Mouse (Mus musculus): ENCODE measurements around the gene Zfp691.

The Zfp691 gene

GRCm38 (mm10) chr4:119173851-119174453 lies at the start of gene Zfp691:
Gene Zfp691, minus strand, starts transcription at chr4:119174195.
- DNase-seq = peak; percentile 91 to 94

GRCm38 (mm10) chr4:119223696-119224095 lies 49.7 kb upstream of the Zfp691 start:
- peak in 1 of 2 experiments; percentile 32 for DNase-seq

- DNase-seq = no peak
These were observed 44.2 kb upstream of the Zfp691 start, which contains the start of gene Tmem269 for GRCm38 (mm10) chr4:119218169-119218568. Gene Tmem269, minus strand, starts transcription at chr4:119218217.

- DNase-seq = no peak
These were observed 42.7 kb upstream of the Zfp691 start for GRCm38 (mm10) chr4:119216667-119217066.

- DNase-seq = peak; percentile 23 to 42
These were observed 30.7 kb upstream of the Zfp691 start for GRCm38 (mm10) chr4:119204672-119205071.

GRCm38 (mm10) chr4:119198105-119198504 lies 24.1 kb upstream of the Zfp691 start:
- no peak for DNase-seq

GRCm38 (mm10) chr4:119195582-119196320 lies 21.8 kb upstream of the Zfp691 start:
- no peak for DNase-seq

GRCm38 (mm10) chr4:119194909-119195581 lies 21.1 kb upstream of the Zfp691 start, which contains the start of gene Svbp:
Gene Svbp, plus strand, starts transcription at chr4:119195306.
- peak; percentile 75 to 88 for DNase-seq

- DNase-seq = no peak
These were observed 18.8 kb upstream of the Zfp691 start for GRCm38 (mm10) chr4:119192757-119193156.

- DNase-seq = no peak
These were observed 17.3 kb upstream of the Zfp691 start for GRCm38 (mm10) chr4:119191273-119191672.

GRCm38 (mm10) chr4:119190618-119191017 lies 16.6 kb upstream of the Zfp691 start:
- DNase-seq = no peak

GRCm38 (mm10) chr4:119189864-119190263 lies 15.9 kb upstream of the Zfp691 start, which contains the start of gene Ermap:
Gene Ermap, minus strand, starts transcription at chr4:119190011.
- DNase-seq = no peak

- DNase-seq = no peak
These were observed 15.4 kb upstream of the Zfp691 start for GRCm38 (mm10) chr4:119189392-119189791.

GRCm38 (mm10) chr4:119188060-119188785 lies 14.2 kb upstream of the Zfp691 start:
- no peak for DNase-seq

GRCm38 (mm10) chr4:119185771-119186170 lies 11.8 kb upstream of the Zfp691 start:
- no peak for DNase-seq

GRCm38 (mm10) chr4:119183525-119183924 lies 9.5 kb upstream of the Zfp691 start:
- no peak for DNase-seq

GRCm38 (mm10) chr4:119181456-119181855 lies 7.5 kb upstream of the Zfp691 start:
- DNase-seq = no peak

- no peak for DNase-seq
These were observed 6.2 kb upstream of the Zfp691 start for GRCm38 (mm10) chr4:119180133-119180707.

GRCm38 (mm10) chr4:119178331-119178730 lies 4.3 kb upstream of the Zfp691 start:
- no peak for DNase-seq

- no peak for DNase-seq
These were observed 3.7 kb upstream of the Zfp691 start for GRCm38 (mm10) chr4:119177702-119178101.

- peak in 1 of 2 experiments; percentile 17 for DNase-seq
These were observed 910 bp downstream of the Zfp691 start for GRCm38 (mm10) chr4:119172919-119173650.

GRCm38 (mm10) chr4:119167663-119168062 lies 6.3 kb downstream of the Zfp691 start:
- DNase-seq = peak; percentile 84 to 91

Data from cerebellum, postnatal 36 days (tissue).